Mouse (Mus musculus) liver, embryonic 14.5 days (tissue): ENCODE results near the gene Clip2. TPM values are rescaled to one million over a fixed set of nuclear protein-coding genes. Genes with fewer than 3 reads are reported as not detected.

Experiments
- ATAC-seq: fragments of 200-750 bp; cut with Nextera tagmentation; 2 replicates; pipeline ENCODE4 v1.8.0; 2017; ENCODE audit warnings: moderate number of reproducible peaks, mild to moderate bottlenecking, moderate library complexity; ENCODE audit not compliant: insufficient read depth
- DNase-seq, 3 experiments: peaks; one replicate each; pipeline ENCODE4 v3.0.0-alpha.2; 2012 to 2013; ENCODE audit warnings: low read depth in 3 of 3, low spot score in 3 of 3
- H3K27ac ChIP-seq: fragments of 300-500 bp; sonication (generic); 2 replicates; pipeline ENCODE4 v1.5.1; 2014; ENCODE audit warnings: moderate library complexity, mild to moderate bottlenecking, control low read depth, inconsistent platforms
- H3K27me3 ChIP-seq: fragments of 300-500 bp; sonication (generic); 2 replicates; pipeline ENCODE4 v1.6.1; 2014; ENCODE audit warnings: mild to moderate bottlenecking, low read length, moderate library complexity; ENCODE audit not compliant: control insufficient read depth, insufficient read depth
- H3K36me3 ChIP-seq: fragments of 300-500 bp; sonication (generic); replicated peaks from 2 replicates; pipeline ENCODE4 v1.6.1; 2014; ENCODE audit warnings: low read depth; ENCODE audit not compliant: control insufficient read depth, insufficient read depth
- H3K4me1 ChIP-seq, 2 experiments: fragments of 200-500 bp in 1 of 2; fragments of 300-500 bp in 1 of 2; sonication (generic) in 1 of 2; replicated peaks; 2 replicates each; pipeline ENCODE4 v1.6.1; 2012 to 2014; ENCODE audit warnings: antibody characterized with exemption in 1 of 2, inconsistent platforms in 1 of 2, low read length in 1 of 2; ENCODE audit not compliant: control insufficient read depth in 2 of 2, insufficient read depth in 2 of 2
- H3K4me2 ChIP-seq: fragments of 300-500 bp; sonication (generic); 2 replicates; pipeline ENCODE4 v1.6.1; 2014; ENCODE audit warnings: low read depth, mild to moderate bottlenecking, control low read depth, moderate library complexity
- H3K4me3 ChIP-seq, 2 experiments: fragments of 200-500 bp in 1 of 2; fragments of 300-500 bp in 1 of 2; sonication (generic) in 1 of 2; 2 replicates each; pipeline ENCODE4 v1.5.1; 2012 to 2014; ENCODE audit warnings: low read depth in 2 of 2, low read length in 2 of 2, mild to moderate bottlenecking in 2 of 2, control low read depth in 1 of 2, inconsistent platforms in 1 of 2, moderate library complexity in 1 of 2; ENCODE audit not compliant: insufficient read depth in 1 of 2
- H3K9ac ChIP-seq: fragments of 300-500 bp; sonication (generic); replicated peaks from 2 replicates; pipeline ENCODE4 v1.6.1; 2014; ENCODE audit warnings: mild to moderate bottlenecking, control low read depth, moderate library complexity
- H3K9me3 ChIP-seq: fragments of 300-500 bp; sonication (generic); 2 replicates; pipeline ENCODE4 v1.6.1; 2016; ENCODE audit warnings: low read length, mixed read lengths; ENCODE audit not compliant: control insufficient read depth
- CTCF ChIP-seq: IDR thresholded peaks from 2 replicates; pipeline ENCODE4 v1.5.1; 2016; ENCODE audit warnings: antibody characterized with exemption, low read depth, control low read depth
- EP300 ChIP-seq: IDR thresholded peaks from 2 replicates; pipeline ENCODE4 v1.6.1; 2016; ENCODE audit warnings: antibody characterized with exemption, low read depth
- WGBS: fragments of 180-500 bp; shearing (Covaris S2); extraction: QIAGEN DNeasy Blood & Tissue Kit; methylation state at CpG from one replicate; pipeline ENCODE4 v1.1.7; 2014; ENCODE audit not compliant: insufficient replicate concordance; 5-methylcytosine and 5-hydroxymethylcytosine counted together
- polyA plus RNA-seq, 2 experiments: library from polyadenylated mRNA; depleted of rRNA in 1 of 2; stranded (reverse) in 1 of 2; unstranded in 1 of 2; fragments of >200 nt; fragmentation: Nextera tagmentation in 1 of 2; extraction: Ambion mirVana in 1 of 2; gene quantifications; 2 replicates each; pipeline versions ENCODE4 v1.2.1 to v1.2.3; 2012 to 2014

Gene Clip2
- polyA plus RNA-seq, 2 experiments = 0.36 to 1.8 TPM

GRCm38 (mm10) chr5:134466296-134467029, 85.8 kb downstream of the Clip2 start:
- Histone ChIP-seq H3K4me3 (no peak overlapping the region), H3K9ac (no peak overlapping the region; the same call in 1 of the 2 replicates), H3K4me2 (peak overlapping the region; percentile 43), H3K4me1 (peaks cover 45 to 52% of the 10 kb centered on the region in 2 experiments), H3K27ac (peak overlapping the region; percentile 61), H3K36me3 (no peaks in the 10 kb centered on the region), H3K27me3 (no peaks in the 10 kb centered on the region), H3K9me3 (no peaks in the 10 kb centered on the region)
- WGBS = 42% methylated on average over 21 of the region's 21 CpGs
- TF ChIP-seq CTCF (no peak), EP300 (no peak)
- ATAC-seq (peak; percentile 19; the same call in 1 of the 2 replicates), DNase-seq (no peak)

- Histone ChIP-seq H3K27me3 (no peaks in the 10 kb centered on the region), H3K4me2 (peak overlapping the region; percentile 13; the same call in 1 of the 2 replicates), H3K27ac (peak overlapping the region; percentile 27; the same call in 1 of the 2 replicates), H3K4me3 (no peak overlapping the region), H3K9me3 (no peaks in the 10 kb centered on the region), H3K9ac (no peak overlapping the region), H3K4me1 (peaks cover 45 to 52% of the 10 kb centered on the region in 2 experiments), H3K36me3 (no peaks in the 10 kb centered on the region)
- 25% methylated on average over 1 of the region's 1 CpGs for WGBS
- peak in 2 of 3 experiments; percentile 43 to 47 for DNase-seq
- TF ChIP-seq CTCF (no peak), EP300 (0 out of 2 replicates have a peak, but pooled peaks have one; percentile 14)
- ATAC-seq = no peak
Observed at GRCm38 (mm10) chr5:134465197-134465596, 87.0 kb downstream of the Clip2 start.

- peak; percentile 48; the same call in 1 of the 2 replicates for ATAC-seq
Observed at GRCm38 (mm10) chr5:134464225-134464624, 88.0 kb downstream of the Clip2 start.

GRCm38 (mm10) chr5:134462731-134463130, 89.5 kb downstream of the Clip2 start:
- TF ChIP-seq EP300 (no peak), CTCF (no peak)
- Histone ChIP-seq H3K4me2 (no peak overlapping the region), H3K27me3 (no peaks in the 10 kb centered on the region), H3K9ac (no peak overlapping the region), H3K27ac (no peak overlapping the region), H3K4me3 (no peak overlapping the region), H3K36me3 (no peaks in the 10 kb centered on the region), H3K4me1 (peaks cover 28 to 30% of the 10 kb centered on the region in 2 experiments), H3K9me3 (no peaks in the 10 kb centered on the region)
- DNase-seq (no peak), ATAC-seq (no peak)
- WGBS = 68% methylated on average over 8 of the region's 8 CpGs

More at GRCm38 (mm10) chr5:134464225-134464624, 88.0 kb downstream of the Clip2 start:
- peak in 2 of 3 experiments; percentile 36 to 39 for DNase-seq
- peaks cover 38 to 45% of the 10 kb centered on the region in 2 experiments for H3K4me1 ChIP-seq
- no peak overlapping the region for H3K4me3 ChIP-seq
- no peak overlapping the region for H3K27ac ChIP-seq
- WGBS = 52% methylated on average over 5 of the region's 5 CpGs
- H3K36me3 ChIP-seq = no peaks in the 10 kb centered on the region
- H3K9ac ChIP-seq = no peak overlapping the region
- no peak overlapping the region for H3K4me2 ChIP-seq
- H3K9me3 ChIP-seq = no peaks in the 10 kb centered on the region
- no peaks in the 10 kb centered on the region for H3K27me3 ChIP-seq
- TF ChIP-seq CTCF = no peak
- TF ChIP-seq EP300 = 0 out of 2 replicates have a peak, but pooled peaks have one; percentile 44

GRCm38 (mm10) chr5:134462316-134462715, 89.9 kb downstream of the Clip2 start:
- Histone ChIP-seq H3K9ac (no peak overlapping the region), H3K4me1 (peaks cover 27 to 29% of the 10 kb centered on the region in 2 experiments), H3K36me3 (no peaks in the 10 kb centered on the region), H3K27ac (no peak overlapping the region), H3K4me2 (no peak overlapping the region), H3K9me3 (no peaks in the 10 kb centered on the region), H3K4me3 (no peak overlapping the region), H3K27me3 (no peaks in the 10 kb centered on the region)
- TF ChIP-seq CTCF = no peak
- no peak for TF ChIP-seq EP300
- 69% methylated on average over 2 of the region's 2 CpGs for WGBS
- DNase-seq (no peak), ATAC-seq (no peak)
